Mouse (Mus musculus): ENCODE data around the gene Hist1h2bg. TPM values are rescaled to one million over a fixed set of nuclear protein-coding genes. Genes with fewer than 3 reads are reported as not detected.
"Not testable (repeated sequence)": the region's sequence is repeated elsewhere in the genome, so short reads cannot be mapped to it uniquely, and the experiment has no call there.

Gene Hist1h2bg
- total RNA-seq, 2 experiments from 2014 or later, result 105 to 116 TPM

GRCm38 (mm10) chr13:23538249-23538648, 32.9 kb upstream of the Hist1h2bg start:
- no peak for DNase-seq

GRCm38 (mm10) chr13:23539821-23540220, 31.4 kb upstream of the Hist1h2bg start:
- DNase-seq, result not testable (repeated sequence)

- no peak for DNase-seq
Measured at GRCm38 (mm10) chr13:23541497-23541896, 29.7 kb upstream of the Hist1h2bg start.

- DNase-seq, result not testable (repeated sequence)
Measured at GRCm38 (mm10) chr13:23542225-23542980, 28.8 kb upstream of the Hist1h2bg start.

- DNase-seq, result peak; percentile 59 to 71
Measured at GRCm38 (mm10) chr13:23542999-23543607, 28.1 kb upstream of the Hist1h2bg start, which contains the start of gene Hist1h2bh. Hist1h2bh (minus strand) TSS chr13:23543392.

GRCm38 (mm10) chr13:23543965-23544786, 27.0 kb upstream of the Hist1h2bg start, which contains the start of gene Hist1h3f:
Hist1h3f (plus strand) TSS chr13:23544052.
- DNase-seq, result peak; percentile 66 to 70

GRCm38 (mm10) chr13:23544787-23545120, 26.4 kb upstream of the Hist1h2bg start:
- peak in 1 of 2 experiments; percentile 19 for DNase-seq

- DNase-seq, result no peak
Measured at GRCm38 (mm10) chr13:23546694-23547093, 24.5 kb upstream of the Hist1h2bg start.

GRCm38 (mm10) chr13:23550761-23551145, 20.4 kb upstream of the Hist1h2bg start:
- no peak for DNase-seq

- peak; percentile 84 to 86 for DNase-seq
Measured at GRCm38 (mm10) chr13:23551146-23551834, 19.9 kb upstream of the Hist1h2bg start, which contains the start of gene Hist1h4f. Hist1h4f (minus strand) TSS chr13:23551648.

- no peak for DNase-seq
Measured at GRCm38 (mm10) chr13:23551931-23552914, 19.0 kb upstream of the Hist1h2bg start.

GRCm38 (mm10) chr13:23552962-23553361, 18.2 kb upstream of the Hist1h2bg start, which contains the start of gene Hist1h1d:
Hist1h1d (plus strand) TSS chr13:23553262.
- no peak for DNase-seq

- no peak for DNase-seq
Measured at GRCm38 (mm10) chr13:23554393-23554792, 16.8 kb upstream of the Hist1h2bg start.

GRCm38 (mm10) chr13:23554925-23555838, 16.0 kb upstream of the Hist1h2bg start:
- peak; percentile 80 to 81 for DNase-seq

- peak; percentile 45 to 61 for DNase-seq
Measured at GRCm38 (mm10) chr13:23555839-23556416, 15.3 kb upstream of the Hist1h2bg start.

GRCm38 (mm10) chr13:23556906-23557305, 14.3 kb upstream of the Hist1h2bg start:
- DNase-seq, result no peak

GRCm38 (mm10) chr13:23560699-23561098, 10.5 kb upstream of the Hist1h2bg start:
- not testable (repeated sequence) for DNase-seq

- DNase-seq, result not testable (repeated sequence)
Measured at GRCm38 (mm10) chr13:23561531-23561882, 9.7 kb upstream of the Hist1h2bg start.
